Mouse (Mus musculus): ENCODE data around the gene Olfr1173.

The Olfr1173 gene

GRCm38 (mm10) chr2:88279775-88280174 lies at the start of gene Olfr1173:
TSS of gene Olfr1173 (minus strand) at chr2:88279875.
- no peak for DNase-seq

- no peak for DNase-seq
Measured at GRCm38 (mm10) chr2:88327115-88327514, 47.4 kb upstream of the Olfr1173 start, which contains the start of gene Olfr1175-ps. TSS of gene Olfr1175-ps (minus strand) at chr2:88327215.

GRCm38 (mm10) chr2:88315035-88315434 lies 35.4 kb upstream of the Olfr1173 start, which contains the start of gene Olfr1174-ps:
TSS of gene Olfr1174-ps (minus strand) at chr2:88315135.
- no peak for DNase-seq

GRCm38 (mm10) chr2:88228234-88228633 lies 51.4 kb downstream of the Olfr1173 start, which contains the start of gene Olfr1170:
TSS of gene Olfr1170 (minus strand) at chr2:88228334.
- DNase-seq, result no peak
